Mouse (Mus musculus): ENCODE data around the gene Adgre1.
"Not testable (repeated sequence)": the region's sequence is repeated elsewhere in the genome, so short reads cannot be mapped to it uniquely, and the experiment has no call there.

Gene Adgre1

GRCm38 (mm10) chr17:57358441-57358840 is at the start of gene Adgre1:
TSS of gene Adgre1 (plus strand) at chr17:57358691.
- DNase-seq (ENCODE audit: low spot score) = no peak

GRCm38 (mm10) chr17:57311801-57312200 is 46.7 kb upstream of the Adgre1 start:
- DNase-seq (ENCODE audit: low spot score) = no peak

GRCm38 (mm10) chr17:57327615-57328014 is 30.9 kb upstream of the Adgre1 start:
- peak; percentile 18 for DNase-seq (ENCODE audit: low spot score)

- no peak for DNase-seq (ENCODE audit: low spot score)
Measured at GRCm38 (mm10) chr17:57328944-57329343, 29.5 kb upstream of the Adgre1 start.

GRCm38 (mm10) chr17:57330993-57331392 is 27.5 kb upstream of the Adgre1 start:
- no peak for DNase-seq (ENCODE audit: low spot score)

GRCm38 (mm10) chr17:57332241-57332640 is 26.2 kb upstream of the Adgre1 start:
- DNase-seq (ENCODE audit: low spot score) = no peak

GRCm38 (mm10) chr17:57334001-57334760 is 24.3 kb upstream of the Adgre1 start:
- no peak for DNase-seq (ENCODE audit: low spot score)

GRCm38 (mm10) chr17:57334761-57335150 is 23.7 kb upstream of the Adgre1 start:
- peak; percentile 80 for DNase-seq (ENCODE audit: low spot score)

- not testable (repeated sequence) for DNase-seq (ENCODE audit: low spot score)
Measured at GRCm38 (mm10) chr17:57335194-57335593, 23.3 kb upstream of the Adgre1 start.

GRCm38 (mm10) chr17:57335673-57336303 is 22.7 kb upstream of the Adgre1 start:
- peak; percentile 84 for DNase-seq (ENCODE audit: low spot score)

GRCm38 (mm10) chr17:57337996-57338395 is 20.5 kb upstream of the Adgre1 start:
- no peak for DNase-seq (ENCODE audit: low spot score)

GRCm38 (mm10) chr17:57339298-57339697 is 19.2 kb upstream of the Adgre1 start:
- no peak for DNase-seq (ENCODE audit: low spot score)

GRCm38 (mm10) chr17:57341568-57341967 is 16.9 kb upstream of the Adgre1 start:
- no peak for DNase-seq (ENCODE audit: low spot score)

- DNase-seq (ENCODE audit: low spot score) = no peak
Measured at GRCm38 (mm10) chr17:57344029-57344707, 14.3 kb upstream of the Adgre1 start.

- no peak for DNase-seq (ENCODE audit: low spot score)
Measured at GRCm38 (mm10) chr17:57347017-57347416, 11.5 kb upstream of the Adgre1 start.

- no peak for DNase-seq (ENCODE audit: low spot score)
Measured at GRCm38 (mm10) chr17:57347781-57348180, 10.7 kb upstream of the Adgre1 start.

GRCm38 (mm10) chr17:57349067-57349466 is 9.4 kb upstream of the Adgre1 start:
- DNase-seq (ENCODE audit: low spot score) = no peak

- DNase-seq (ENCODE audit: low spot score) = no peak
Measured at GRCm38 (mm10) chr17:57350212-57350611, 8.3 kb upstream of the Adgre1 start.

- DNase-seq (ENCODE audit: low spot score) = no peak
Measured at GRCm38 (mm10) chr17:57351107-57351506, 7.4 kb upstream of the Adgre1 start.

GRCm38 (mm10) chr17:57359485-57360241 is 1.2 kb downstream of the Adgre1 start:
- DNase-seq (ENCODE audit: low spot score) = no peak
